Mouse (Mus musculus) frontal cortex, postnatal 10 days (tissue): ENCODE results near the gene Abcf2.
A peak's percentile ranks its signal among the peaks of the same experiment; 100 is the strongest.

Experiments
- DNase-seq, 2 experiments: peaks; one replicate each; pipeline ENCODE4 v3.0.0; 2022; ENCODE audit warnings: low spot score in 2 of 2, mixed read lengths in 1 of 2

Gene Abcf2

DNA sequence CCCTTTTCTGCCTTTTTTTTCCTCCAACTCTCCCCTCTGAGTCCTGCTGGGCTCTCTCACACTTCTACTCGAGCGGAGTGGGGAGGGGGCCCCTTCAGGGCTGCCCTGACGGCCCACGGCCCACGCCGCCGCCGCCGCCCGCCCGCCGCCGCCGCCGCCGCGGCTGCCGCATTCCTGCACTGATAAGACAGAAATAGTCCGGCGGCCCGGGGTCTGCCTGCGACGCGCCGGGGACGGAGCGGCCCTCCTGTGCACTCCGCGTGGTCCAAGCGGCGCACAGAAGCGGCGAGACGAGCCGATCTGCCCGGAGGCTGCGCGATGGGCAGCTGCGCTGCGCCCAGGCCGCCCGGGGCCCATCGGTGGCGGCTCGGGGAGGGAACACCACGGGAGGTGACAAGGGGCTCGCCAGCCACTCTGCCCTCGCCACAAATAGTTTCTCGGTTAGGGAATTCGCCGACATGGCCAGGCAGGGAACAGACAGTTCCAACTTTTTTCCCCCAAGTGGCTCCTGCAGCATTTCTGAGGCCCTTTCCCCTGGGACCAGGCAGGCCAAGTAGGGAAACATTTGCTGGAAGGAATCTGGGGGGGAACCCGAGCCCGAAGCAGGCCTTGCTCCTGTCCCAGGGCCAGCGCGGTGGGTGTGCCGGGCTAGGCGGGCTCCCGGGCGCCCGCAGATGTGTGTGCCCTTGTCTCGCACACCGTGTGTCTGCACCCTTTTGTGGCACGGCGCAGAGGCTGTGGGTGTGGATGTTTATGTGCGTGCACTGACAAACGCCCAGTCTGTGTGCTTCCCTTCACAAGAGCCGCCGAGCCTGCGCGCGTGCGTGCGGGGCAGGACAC lies 24.9 kb upstream of the Abcf2 start:
- DNase-seq = no peak

DNA sequence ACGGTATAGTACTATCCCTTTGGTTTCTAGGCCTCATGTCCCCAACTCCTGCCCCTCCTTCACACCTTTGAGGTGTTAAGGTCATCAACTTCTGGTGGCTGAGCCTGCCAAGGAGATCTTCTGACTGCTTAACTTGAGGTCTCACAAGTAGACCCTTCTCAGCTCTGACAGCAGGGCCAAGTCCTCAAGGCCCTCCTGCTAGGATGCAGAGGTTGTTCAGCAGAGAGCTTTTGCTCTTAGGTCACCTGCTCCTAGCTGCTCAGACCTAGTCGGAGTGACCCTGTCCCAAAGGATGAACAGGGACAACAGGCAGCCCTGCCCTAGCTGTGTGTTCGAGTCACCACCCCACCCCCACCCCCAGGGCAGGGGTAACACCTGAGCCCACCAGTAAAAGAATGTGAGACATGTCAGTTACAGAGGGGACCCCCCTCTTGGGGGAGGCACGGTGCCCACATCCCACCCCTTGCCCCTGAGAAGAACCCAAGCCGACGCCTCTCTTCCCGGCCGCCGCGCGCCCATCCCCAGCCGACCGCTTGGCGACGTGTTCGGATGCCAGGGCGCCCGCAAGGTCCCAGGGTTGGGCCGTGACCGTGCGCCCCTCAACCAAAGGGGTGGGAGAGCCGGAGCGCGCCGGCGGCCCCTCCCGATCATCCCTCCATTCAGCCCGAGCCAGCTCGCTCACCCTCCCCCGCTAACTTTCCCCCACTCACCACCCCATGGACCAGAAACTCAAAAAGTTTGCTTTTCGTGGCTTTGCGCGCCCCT lies 24.0 kb upstream of the Abcf2 start:
- no peak for DNase-seq

DNA sequence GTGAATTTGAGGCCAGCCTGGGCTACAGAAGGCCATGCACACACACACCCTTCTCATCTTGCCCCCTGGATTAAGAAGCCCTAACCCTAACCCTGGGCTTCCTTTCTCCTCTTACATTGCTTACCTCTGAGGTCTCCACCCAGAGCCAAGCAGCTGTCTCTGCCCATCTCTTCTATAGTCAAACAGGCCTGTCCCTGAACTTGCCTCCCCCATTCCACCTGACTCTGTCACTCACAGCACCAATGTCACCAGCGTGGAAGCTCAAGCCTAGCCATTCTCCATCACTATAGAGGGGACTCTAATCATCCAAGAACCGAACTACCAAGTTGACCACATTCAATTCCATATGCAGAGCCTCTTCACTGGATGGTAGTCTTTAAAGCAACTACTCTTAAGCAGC lies 23.0 kb upstream of the Abcf2 start:
- no peak for DNase-seq

DNA sequence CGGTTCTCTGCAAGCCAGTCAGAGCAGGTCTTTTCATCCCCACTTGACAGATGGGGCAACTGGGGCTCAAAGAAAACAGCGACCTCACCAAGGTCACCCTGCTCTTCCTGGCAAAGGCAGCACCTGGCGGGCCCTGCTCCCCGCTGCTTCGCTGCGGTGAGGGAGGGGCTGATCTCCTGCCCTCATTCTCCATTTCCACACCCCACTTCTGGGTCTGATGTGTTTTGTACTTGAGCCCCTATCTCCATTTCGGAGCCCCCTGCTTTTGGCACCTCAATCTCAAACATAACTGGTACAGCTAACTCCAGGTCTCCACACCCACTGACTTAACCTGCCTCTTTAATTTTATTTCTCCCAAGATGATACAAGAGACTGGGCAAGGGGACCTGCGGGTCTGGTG lies 21.9 kb upstream of the Abcf2 start:
- no peak for DNase-seq

DNA sequence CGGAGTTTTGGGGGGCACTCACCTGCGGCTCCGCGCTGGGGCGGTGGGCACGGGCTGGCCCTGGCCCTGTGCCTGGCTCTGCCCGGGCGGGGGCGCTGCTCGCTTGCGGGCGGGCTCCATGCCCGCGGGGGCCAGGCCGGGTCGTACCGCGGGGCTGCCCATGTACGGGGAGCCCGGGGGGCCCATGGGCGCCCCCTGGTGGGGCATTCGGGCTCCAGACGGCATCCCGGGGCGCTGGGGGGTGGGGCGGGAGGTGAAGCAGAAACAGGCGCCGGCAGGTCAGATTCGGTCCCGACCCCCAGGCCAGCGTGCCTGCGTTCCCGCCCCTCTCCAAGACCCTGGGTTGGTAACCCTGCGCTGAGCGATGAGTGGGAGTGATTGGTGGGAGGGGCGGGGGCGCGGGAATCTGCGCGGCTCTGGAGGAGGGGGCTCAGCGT lies 21.3 kb upstream of the Abcf2 start:
- peak; percentile 48 to 67 for DNase-seq

DNA sequence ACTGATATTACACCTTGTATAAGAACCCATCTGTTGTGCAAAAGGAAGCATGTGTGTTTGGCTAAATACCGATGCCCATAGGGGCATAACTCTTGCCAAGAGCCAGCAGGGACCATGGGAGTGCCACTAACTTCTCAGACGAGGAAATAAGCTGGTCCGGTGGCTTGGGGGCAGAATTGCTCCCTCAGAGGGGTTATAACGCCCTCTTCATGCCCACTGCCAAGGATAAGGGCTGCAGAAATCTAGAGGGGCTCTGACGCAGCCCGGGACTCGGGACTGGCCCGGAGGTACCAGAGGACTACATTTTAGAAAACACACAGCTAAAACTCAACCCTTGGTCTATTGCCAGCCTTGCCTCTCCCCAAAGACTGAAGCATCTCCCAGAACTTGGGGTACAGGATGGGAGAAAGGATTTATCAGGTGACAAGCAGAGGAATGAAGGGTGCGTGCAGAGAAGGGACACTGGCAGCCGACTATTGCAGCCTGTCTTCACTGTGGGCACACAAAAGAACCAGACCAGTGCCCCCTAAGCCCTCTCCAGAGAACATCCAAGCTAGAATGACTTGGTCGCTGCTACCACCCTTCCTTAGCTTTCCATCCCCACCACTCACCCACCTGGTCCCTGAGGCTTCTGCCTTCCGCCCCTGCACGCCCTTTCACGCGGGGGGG lies 20.8 kb upstream of the Abcf2 start:
- peak in 1 of 2 experiments; percentile 18 for DNase-seq

DNA sequence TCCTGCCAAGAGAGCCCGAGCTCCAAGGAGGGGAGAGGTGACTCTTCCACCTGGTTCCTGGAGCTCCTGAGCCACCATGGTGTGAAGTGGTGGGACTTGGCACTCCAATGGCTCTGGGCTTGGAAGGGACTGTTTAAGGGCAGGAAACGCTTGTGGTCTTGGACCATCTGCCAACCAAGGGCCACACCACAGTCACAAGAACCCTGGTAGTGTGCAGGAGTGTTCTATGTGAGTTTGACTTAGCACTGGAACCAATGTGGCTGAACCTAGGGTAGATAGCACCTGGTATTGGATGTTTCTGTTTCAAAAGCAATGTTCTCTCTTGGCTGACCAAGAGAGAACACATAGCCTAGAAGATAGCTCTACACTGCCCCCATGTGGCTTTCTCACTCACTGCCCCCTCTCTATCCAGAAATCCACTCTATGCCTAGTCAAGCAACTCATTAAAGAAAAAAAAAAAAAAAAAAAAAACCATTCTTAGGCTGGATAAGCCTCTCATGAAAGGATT lies 20.0 kb upstream of the Abcf2 start:
- peak; percentile 69 to 70 for DNase-seq

DNA sequence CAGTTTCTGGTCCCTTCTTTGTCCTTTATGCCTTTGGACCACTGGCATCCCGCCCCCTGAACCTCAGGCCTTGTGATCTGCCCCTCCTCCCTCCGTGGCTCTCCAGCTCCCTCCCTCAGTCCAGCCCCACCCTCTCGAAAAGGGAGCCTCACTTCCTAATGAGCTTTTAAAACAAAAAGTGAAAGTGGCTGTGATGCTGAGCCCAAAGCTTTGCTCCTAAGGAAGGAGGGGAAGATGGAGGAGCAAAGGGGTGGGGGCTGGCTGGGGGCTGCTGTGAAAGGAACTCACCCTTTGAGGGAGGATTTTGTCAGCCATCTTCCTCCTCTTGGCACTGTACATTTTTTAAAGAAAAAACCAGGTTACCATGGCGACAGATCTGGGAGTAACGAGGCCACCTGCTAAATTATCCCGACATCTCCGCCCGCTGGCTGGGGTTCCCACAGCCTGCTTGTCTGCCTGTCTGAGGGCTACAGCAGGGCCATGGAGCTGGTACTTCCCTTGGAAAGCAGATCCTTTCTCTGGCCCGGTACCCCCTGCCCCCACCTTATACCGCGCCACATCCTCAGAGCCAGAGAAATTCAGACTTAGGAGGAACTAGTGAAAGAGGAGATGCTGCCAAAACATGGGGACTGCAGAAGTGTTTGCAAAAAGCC lies 19.4 kb upstream of the Abcf2 start:
- DNase-seq = peak; percentile 76 to 83

DNA sequence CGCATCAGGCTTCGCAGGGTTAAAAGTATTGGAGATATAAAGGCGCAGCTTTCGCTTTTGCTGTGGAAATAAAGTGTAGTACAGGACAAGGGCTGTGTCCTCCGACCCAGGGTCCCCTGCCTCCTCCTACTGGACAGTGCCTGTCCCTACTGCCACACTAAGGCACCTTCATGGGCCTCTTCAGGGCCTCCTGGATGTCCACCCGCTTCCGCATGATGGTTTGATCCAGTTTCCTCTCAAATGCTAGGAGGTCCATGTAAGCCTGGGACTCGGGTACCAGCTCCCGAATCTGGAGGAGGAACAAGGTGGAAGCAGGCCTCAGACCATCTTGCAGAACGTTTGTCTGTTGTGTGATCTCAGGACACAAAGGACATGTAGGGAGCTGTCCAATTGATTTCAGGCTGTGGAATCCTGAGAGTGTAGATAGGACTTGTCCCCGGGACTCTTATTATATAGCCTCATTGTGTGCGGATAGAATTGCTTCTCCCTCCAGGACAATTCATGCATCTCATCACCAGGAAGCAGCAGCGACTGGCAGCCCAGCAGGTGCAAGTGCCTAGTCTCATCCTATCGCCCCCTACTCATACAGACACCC lies 18.6 kb upstream of the Abcf2 start:
- no peak for DNase-seq

DNA sequence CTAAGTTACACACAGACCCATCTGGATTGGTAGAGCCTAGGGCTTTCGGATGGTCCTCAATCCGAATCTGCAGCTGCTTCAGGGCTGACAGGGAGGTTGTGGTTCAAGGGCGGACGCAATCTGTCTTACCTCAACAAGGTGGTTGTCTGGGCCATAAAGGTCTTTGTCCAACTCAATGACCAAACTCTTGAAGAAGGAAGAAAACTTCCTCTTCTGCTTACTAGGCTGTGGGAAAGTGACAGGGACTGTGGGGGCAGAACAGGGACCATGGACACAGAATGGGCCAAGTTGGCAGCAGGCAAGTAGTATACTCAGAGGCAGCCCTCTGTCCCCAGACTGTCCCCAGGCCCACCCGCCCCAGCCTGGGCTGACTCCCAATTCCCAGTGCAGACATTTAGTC lies 18.0 kb upstream of the Abcf2 start:
- no peak for DNase-seq

DNA sequence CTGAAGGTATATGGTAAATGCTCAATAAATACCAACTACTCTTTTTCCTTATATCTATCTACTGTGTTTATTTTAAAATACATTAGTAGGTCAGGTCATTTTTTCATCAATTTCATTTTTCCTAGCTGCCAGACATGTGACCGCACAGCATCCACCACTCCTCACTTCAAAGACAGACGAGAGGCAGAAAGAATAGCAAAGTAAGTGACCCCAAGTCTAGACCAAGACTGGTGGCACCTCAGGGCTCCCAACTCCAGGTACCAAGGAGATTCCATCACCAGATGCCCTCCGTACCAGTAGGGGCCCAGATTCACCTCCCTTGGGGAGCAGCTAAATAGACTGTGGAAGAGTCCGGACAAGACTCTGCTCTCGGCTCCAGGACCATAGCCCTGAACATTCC lies 17.1 kb upstream of the Abcf2 start:
- no peak for DNase-seq

DNA sequence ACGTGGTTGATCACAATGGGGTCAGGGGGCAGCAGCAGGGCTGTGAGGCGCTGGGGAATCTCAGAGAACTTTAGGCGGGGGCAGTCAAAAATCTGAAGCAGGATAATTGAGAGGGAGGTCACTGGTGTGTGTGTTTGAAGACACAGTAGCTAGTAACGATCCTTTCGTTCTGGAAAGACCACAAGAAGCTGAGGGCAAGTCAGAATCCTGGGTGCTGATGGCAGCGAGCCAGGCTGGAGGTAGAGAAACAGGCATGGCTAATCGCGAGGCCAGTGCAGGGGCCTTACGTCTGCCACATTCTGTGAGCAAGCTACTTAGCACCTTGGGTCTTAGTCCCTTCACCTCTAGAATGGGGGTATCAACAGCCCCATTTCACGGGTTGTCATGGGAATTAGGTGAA lies 16.7 kb upstream of the Abcf2 start:
- no peak for DNase-seq

DNA sequence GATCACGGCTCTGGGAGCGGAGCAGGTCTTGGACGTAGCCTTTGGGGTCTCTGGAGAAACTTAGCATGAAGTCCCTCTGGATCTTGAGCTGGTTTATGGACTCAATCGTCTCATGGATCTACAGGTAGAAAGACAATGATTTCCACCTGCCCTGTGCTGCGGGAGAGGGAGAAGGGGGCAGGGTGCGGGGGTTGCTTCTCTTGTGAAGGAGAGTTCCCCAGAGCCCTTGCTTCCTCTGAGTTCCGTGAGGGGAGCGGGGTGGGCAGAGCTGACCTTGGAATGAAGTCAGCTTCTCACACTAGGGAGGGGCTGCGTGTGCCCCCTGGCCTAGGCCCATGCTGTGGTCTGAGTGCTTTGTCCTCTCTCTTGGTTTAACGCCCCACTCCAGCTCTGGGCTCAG lies 16.0 kb upstream of the Abcf2 start:
- DNase-seq = no peak

DNA sequence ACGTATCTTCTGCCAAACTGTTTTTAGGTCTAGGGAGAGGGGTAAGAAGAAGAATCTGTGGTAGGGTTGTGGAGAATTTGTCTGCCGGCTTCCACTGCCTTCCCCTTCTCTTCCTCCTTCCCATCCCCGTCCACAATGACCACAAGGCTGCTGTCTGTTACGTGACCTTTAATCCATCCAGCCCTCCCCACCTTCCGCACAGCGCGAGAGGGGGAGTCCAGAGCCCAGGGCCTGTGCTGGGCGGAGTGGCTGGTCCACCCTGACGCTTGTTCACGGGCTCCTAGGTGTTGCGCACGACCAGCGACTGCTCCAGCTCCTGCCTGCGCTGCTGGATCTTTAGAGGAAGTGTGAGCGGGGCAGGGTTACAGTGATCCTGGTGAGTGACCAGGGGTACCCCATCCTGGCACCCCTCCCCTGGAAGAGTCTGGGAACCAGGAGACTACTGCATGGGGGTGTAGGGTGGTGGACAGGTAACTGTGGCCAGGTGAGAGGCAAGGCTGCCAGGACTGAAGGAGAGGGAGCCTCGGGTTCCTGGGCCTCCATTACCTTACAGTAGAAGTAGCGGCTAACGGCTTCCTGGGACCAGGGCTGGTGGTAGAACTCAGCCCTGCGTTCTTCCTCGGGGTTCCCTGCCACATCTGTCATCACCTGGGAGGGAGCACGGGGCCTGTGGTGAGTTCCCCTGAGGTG lies 15.3 kb upstream of the Abcf2 start:
- DNase-seq = no peak

DNA sequence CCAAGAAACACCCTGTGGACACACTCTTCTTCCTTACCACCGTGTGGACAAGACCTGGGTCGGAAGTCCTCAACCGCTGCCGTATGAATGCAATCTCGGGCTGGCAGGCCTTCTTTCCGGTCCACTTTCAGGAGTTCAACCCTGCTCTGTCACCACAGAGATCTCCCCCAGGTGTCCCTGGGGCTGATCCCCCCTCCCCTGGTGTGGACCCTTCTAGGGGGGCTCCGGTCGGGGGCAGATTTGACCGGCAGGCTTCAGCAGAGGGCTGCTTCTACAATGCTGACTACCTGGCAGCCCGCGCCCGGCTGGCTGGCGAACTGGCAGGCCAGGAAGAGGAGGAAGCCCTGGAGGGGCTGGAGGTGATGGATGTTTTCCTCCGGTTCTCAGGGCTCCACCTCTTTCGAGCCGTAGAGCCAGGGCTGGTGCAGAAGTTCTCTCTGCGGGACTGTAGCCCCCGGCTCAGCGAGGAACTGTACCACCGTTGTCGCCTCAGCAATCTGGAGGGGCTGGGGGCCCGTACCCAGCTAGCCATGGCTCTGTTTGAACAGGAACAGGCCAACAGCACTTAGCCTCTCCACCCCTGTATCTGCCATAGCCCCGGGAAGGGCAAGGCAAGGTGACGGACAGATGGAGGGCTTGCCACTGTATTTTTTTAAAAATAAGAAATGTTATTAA lies 14.7 kb upstream of the Abcf2 start:
- no peak for DNase-seq

DNA sequence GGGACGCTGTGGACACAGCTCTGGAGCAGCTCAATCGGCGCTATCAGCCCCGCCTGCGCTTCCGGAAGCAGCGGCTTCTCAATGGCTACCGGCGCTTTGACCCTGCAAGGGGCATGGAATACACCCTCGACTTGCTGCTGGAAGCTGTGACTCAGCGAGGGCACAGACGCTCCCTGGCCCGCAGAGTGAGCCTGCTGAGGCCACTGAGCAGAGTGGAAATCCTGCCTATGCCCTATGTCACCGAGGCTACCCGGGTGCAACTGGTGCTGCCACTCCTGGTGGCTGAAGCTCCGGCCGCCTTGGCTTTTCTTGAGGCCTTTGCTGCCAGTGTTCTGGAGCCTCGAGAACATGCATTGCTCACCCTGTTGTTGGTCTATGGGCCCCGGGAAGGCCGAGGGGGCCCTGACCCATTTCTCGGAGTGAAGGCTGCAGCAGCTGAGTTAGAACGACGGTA lies 14.0 kb upstream of the Abcf2 start:
- DNase-seq = no peak

DNA sequence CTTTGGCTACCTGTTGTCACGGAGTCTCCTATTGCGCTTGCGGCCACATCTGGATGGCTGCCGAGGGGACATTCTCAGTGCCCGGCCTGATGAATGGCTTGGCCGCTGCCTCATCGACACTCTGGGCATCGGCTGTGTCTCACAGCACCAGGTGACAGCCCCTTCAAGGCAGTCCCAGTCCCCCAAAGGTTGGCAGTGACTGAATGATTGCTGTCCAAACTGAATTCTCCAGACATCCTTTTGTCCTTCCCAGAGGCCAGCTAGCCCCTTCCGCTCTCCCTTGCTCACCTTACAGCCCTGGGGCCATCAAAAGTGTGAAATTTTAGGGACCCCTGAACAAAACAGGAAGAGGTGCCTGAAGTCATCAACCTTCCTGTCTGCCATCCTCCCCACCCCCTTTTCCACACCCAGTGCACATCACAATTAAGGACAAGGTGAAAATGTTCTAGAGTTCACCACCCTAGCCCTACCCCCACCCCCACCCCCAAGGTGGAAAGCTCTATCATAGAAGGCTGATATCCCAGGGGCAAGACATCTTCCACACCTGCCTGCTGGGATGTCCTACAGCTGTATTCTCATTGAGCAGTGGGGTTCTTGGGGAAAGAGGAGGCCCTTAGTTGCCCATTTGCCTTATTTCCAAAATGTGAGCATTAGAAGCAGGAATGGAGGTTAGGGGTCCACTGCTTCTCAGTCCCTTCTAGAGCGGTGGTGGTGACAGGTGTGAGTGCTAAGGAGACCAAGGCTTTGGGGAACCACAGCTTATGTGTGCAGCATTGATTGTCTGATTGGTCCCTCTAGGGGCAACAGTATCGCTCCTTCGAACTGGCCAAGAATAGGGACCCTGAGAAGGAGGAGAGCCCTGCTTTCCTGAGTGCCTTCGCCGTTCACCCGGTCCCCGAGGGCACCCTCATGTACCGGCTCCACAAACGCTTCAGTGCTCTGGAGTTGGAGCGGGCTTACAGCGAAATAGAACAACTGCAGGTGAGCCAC lies 12.5 kb upstream of the Abcf2 start:
- DNase-seq = no peak

DNA sequence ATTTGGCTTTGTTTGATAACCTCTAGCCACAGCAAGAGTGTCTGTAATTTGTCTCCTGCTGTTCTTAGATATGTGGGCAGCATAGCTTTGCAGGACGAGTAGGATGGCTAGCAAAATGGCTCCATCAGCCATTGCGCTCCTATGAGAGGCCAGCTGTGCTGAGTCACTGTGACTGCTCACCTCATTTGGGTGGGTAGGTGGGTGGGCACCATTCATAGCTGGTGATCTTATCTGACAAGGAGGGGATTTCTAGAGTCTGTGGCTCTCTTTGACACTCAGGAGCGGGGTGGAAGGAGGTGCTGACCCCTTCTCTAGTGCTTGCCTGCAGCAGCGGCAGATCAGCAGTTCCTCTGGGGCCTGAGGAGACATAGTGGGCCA lies 9.9 kb upstream of the Abcf2 start:
- no peak for DNase-seq
